In the genomic region with DNA sequence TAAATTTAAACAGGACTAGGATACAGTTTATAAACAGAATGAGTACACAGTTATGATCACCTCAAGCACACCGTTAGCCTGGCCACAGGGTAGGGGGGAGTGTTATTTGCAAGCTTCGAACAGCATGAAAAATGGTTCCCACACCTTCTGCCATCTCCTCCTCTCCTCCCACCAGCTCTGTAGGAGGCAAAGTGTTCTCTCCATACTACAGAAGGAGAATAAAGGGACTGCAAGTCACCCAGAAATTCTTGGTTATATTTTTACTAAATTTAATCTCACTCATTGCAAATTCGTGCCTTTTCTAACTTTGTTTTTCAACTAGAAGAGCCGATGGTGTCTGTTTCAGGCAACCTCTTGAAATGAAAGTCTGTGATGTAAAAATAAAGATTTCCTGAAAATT, we compare ENCODE assay signal across 11 mouse cellular contexts.
"Had no signal": no experiment of that assay in that cellular context is flagged by ENCODE, and none has a peak within 500 bp of the region (broad histone marks: within the 10 kb centered on the region; RNA-seq: fewer than 3 reads in every experiment).

No protein-coding gene starts in this region.

- DNase-seq: liver, postnatal 0 days; lung, adult 2 months; lung, postnatal 14 days; lung, postnatal 36 days; retina, postnatal 1 day; right cerebral cortex, postnatal 25 days; right cerebral cortex, postnatal 4 days; spleen, adult 18-20 months; thymus, adult 2 months; thymus, postnatal 25 days; thymus, postnatal 4 days had no signal
